Mouse (Mus musculus) embryonic fibroblast, embryonic 13.5 days (primary cell): ENCODE data around the gene Pcsk6.

ENCODE experiments used
- CTCF ChIP-seq: IDR thresholded peaks from 2 replicates; pipeline ENCODE4 v1.5.1; 2011; ENCODE audit warnings: mild to moderate bottlenecking, control low read depth, low read length, moderate library complexity, borderline replicate concordance; ENCODE audit not compliant: insufficient read depth
- POLR2A ChIP-seq: IDR thresholded peaks from 2 replicates; pipeline ENCODE4 v1.6.1; 2011; ENCODE audit warnings: low read depth, mild to moderate bottlenecking, control low read depth, low read length, moderate library complexity

GRCm38 (mm10) chr7:66047975-66048374, 186.4 kb downstream of the Pcsk6 start:
- no peak for TF ChIP-seq CTCF
- TF ChIP-seq POLR2A = no peak
